ENCODE assay signal across 8 mouse cellular contexts in genomic region chr8:84357631-84358371, GRCm38 (mm10). TPM values are rescaled to one million over a fixed set of nuclear protein-coding genes. Genes with fewer than 3 reads are reported as not detected.
A peak's percentile ranks its signal among the peaks of the same experiment; 100 is the strongest.
DNase-seq lines count a peak whose midpoint lies in the region; ATAC-seq and TF ChIP-seq lines count a peak whose summit lies in the region.

No protein-coding gene starts in this region.

- H3K27ac ChIP-seq in heart, embryonic 14.5 days (replicated peaks in 1 of 2; ENCODE audit: control insufficient read depth in 1 of 2, insufficient read depth in 1 of 2, low read depth in 2 of 2, low read length in 2 of 2): no peak overlapping the region
- no peak overlapping the region for H3K27ac ChIP-seq in kidney, postnatal 0 days
- H3K27ac ChIP-seq in liver, adult 2 months (replicated peaks; ENCODE audit: insufficient read depth, low read depth, low read length): no peak overlapping the region

- peaks cover 10% of the 10 kb centered on the region; the same call in 1 of the 2 replicates for H3K27me3 ChIP-seq in heart, embryonic 14.5 days (ENCODE audit: control insufficient read depth, insufficient read depth, low read length)
- H3K27me3 ChIP-seq in kidney, postnatal 0 days (ENCODE audit: insufficient read depth, low read length): no peaks in the 10 kb centered on the region; the same call in 1 of the 2 replicates
- H3K27me3 ChIP-seq in liver, adult 2 months (ENCODE audit: control insufficient read depth, insufficient read depth, low read length): no peaks in the 10 kb centered on the region
- H3K27me3 ChIP-seq in splenic B cell, adult 2 months (ENCODE audit: control insufficient read depth, insufficient read depth, low read length, poor library complexity, severe bottlenecking): no peaks in the 10 kb centered on the region

- ATAC-seq in CD4-positive, CD25-positive, alpha-beta regulatory T cell, adult 4 months: peak; percentile 88
- ATAC-seq in erythroid progenitor cell, adult 5-6 weeks (replicated peaks; ENCODE audit: low FRiP score, poor library complexity, severe bottlenecking): 0 out of 2 replicates have a peak, but pooled peaks have one; percentile 56
- peak; percentile 64 for ATAC-seq in heart, embryonic 14.5 days (ENCODE audit: insufficient number of reproducible peaks, insufficient read depth, low FRiP score, low read depth)
- peak; percentile 33; the same call in 1 of the 2 replicates for ATAC-seq in kidney, postnatal 0 days (replicated peaks; ENCODE audit: low FRiP score, low read depth)

- WGBS in heart, embryonic 14.5 days: 19% methylated on average over 20 of the region's 20 CpGs
- 24% methylated on average over 20 of the region's 20 CpGs for WGBS in kidney, postnatal 0 days
- WGBS in liver, adult 2 months: 21% methylated on average over 20 of the region's 20 CpGs

- H3K4me2 ChIP-seq in heart, embryonic 14.5 days (ENCODE audit: low read length): no peak overlapping the region
- H3K4me2 ChIP-seq in kidney, postnatal 0 days (ENCODE audit: low read length): no peak overlapping the region

- no peaks in the 10 kb centered on the region for H3K36me3 ChIP-seq in heart, embryonic 14.5 days (ENCODE audit: control insufficient read depth, insufficient read depth, low read length)
- no peaks in the 10 kb centered on the region for H3K36me3 ChIP-seq in kidney, postnatal 0 days (ENCODE audit: insufficient read depth, low read length)
- H3K36me3 ChIP-seq in liver, adult 2 months (ENCODE audit: control insufficient read depth, insufficient read depth, low read length): no peaks in the 10 kb centered on the region
- no peaks in the 10 kb centered on the region for H3K36me3 ChIP-seq in splenic B cell, adult 2 months (ENCODE audit: control insufficient read depth, insufficient read depth, low read length, poor library complexity, severe bottlenecking)

- peak; percentile 96 for TF ChIP-seq CTCF in kidney, postnatal 0 days (IDR thresholded peaks at IDR 0.05; ENCODE audit: low read depth)
- TF ChIP-seq CTCF in liver, adult 2 months (IDR thresholded peaks at IDR 0.05; ENCODE audit: low read depth, low read length): peak; percentile 95

- peak; percentile 34 for DNase-seq in brain, embryonic 18.5 days (ENCODE audit: low read depth, low spot score)
- peak; percentile 93 for DNase-seq in kidney, postnatal 0 days (ENCODE audit: low spot score)
- peak; percentile 55 for DNase-seq in liver, adult 2 months (ENCODE audit: extremely low read depth, low read depth, low spot score)
- peak; percentile 65 to 75 for DNase-seq in natural killer cell, adult 2 months (ENCODE audit: low spot score in 2 of 2)
- DNase-seq in splenic B cell, adult 2 months (ENCODE audit: low read depth, low spot score): peak; percentile 86

- H3K9me3 ChIP-seq in heart, embryonic 14.5 days (ENCODE audit: control insufficient read depth, low read length): no peaks in the 10 kb centered on the region
- H3K9me3 ChIP-seq in kidney, postnatal 0 days (replicated peaks; ENCODE audit: low read length): no peaks in the 10 kb centered on the region

- H3K9ac ChIP-seq in heart, embryonic 14.5 days (ENCODE audit: low read length): no peak overlapping the region; the same call in 1 of the 2 replicates
- H3K9ac ChIP-seq in kidney, postnatal 0 days (ENCODE audit: low read depth, low read length): no peak overlapping the region
- H3K9ac ChIP-seq in liver, adult 2 months (ENCODE audit: low read depth, low read length): no peak overlapping the region

- no peaks in the 10 kb centered on the region for H3K79me2 ChIP-seq in liver, adult 2 months (ENCODE audit: control insufficient read depth, insufficient read depth, low read length)

- no peak overlapping the region for H3K4me3 ChIP-seq in heart, embryonic 14.5 days (ENCODE audit: control insufficient read depth in 1 of 2, insufficient read depth in 1 of 2, low read depth in 1 of 2, low read length in 2 of 2)
- no peak overlapping the region for H3K4me3 ChIP-seq in kidney, postnatal 0 days (replicated peaks; ENCODE audit: low read depth, low read length)
- no peak overlapping the region for H3K4me3 ChIP-seq in liver, adult 2 months (ENCODE audit: insufficient read depth, low read depth, low read length)

- TF ChIP-seq POLR2A in liver, adult 2 months (IDR thresholded peaks at IDR 0.05; ENCODE audit: extremely low read depth, insufficient read depth, low read length): no peak

- H3K4me1 ChIP-seq in heart, embryonic 14.5 days (ENCODE audit: control insufficient read depth in 2 of 2, insufficient read depth in 2 of 2, low read length in 2 of 2): no peaks in the 10 kb centered on the region
- no peaks in the 10 kb centered on the region for H3K4me1 ChIP-seq in kidney, postnatal 0 days (replicated peaks; ENCODE audit: insufficient read depth, low read length)
- no peaks in the 10 kb centered on the region for H3K4me1 ChIP-seq in liver, adult 2 months (ENCODE audit: control insufficient read depth, insufficient read depth, low read length)

RNA-seq across cellular contexts. Expression of gene Cacna1a, which starts 30.4 kb away (rescaled TPM):
- polyA plus RNA-seq in CD4-positive, CD25-positive, alpha-beta regulatory T cell, adult 4 months (2017; shearing (Covaris generic)): 10 to 100 TPM in 1 of 2 experiments, 1 to 10 TPM in 1; 8.0 to 11.2 TPM
- total RNA-seq in erythroid progenitor cell, adult 5-6 weeks (2015; ENCODE audit: low replicate concordance): not detected in 2 replicates
- not detected in 2 replicates for total RNA-seq in erythroid progenitor cell, adult 5-6 weeks (2017; ENCODE audit: low replicate concordance)
- 8.4 and 9.7 TPM in 2 replicates for polyA plus RNA-seq in heart, embryonic 14.5 days (2014; fragmentation: Nextera tagmentation; extraction: Ambion mirVana)
- 4.3 and 6.6 TPM in 2 replicates for polyA plus RNA-seq in kidney, postnatal 0 days (2015; fragmentation: Nextera tagmentation; extraction: Ambion mirVana)
- 0.20 and 0.28 TPM in 2 replicates for total RNA-seq in liver, adult 2 months (2014; rRNA removed)
- polyA plus RNA-seq in liver, adult 2 months (2012; rRNA removed): 2.1 and 3.2 TPM in 2 replicates

Comparison
In these comparisons a context has a peak if more than half of its experiments do, and no peak if none do; other contexts are left out.
1. ATAC-seq: peak in every context shown above with its lines; median percentile 88 in CD4-positive, CD25-positive, alpha-beta regulatory T cell, adult 4 months; 64 in heart, embryonic 14.5 days; 56 in erythroid progenitor cell, adult 5-6 weeks; 33 in kidney, postnatal 0 days.
2. DNase-seq: peak in every context shown above with its lines; median percentile 93 in kidney, postnatal 0 days; 86 in splenic B cell, adult 2 months; 70 in natural killer cell, adult 2 months; 55 in liver, adult 2 months; 34 in brain, embryonic 18.5 days.